Mouse (Mus musculus): ENCODE results near the gene Sowahc. TPM values are rescaled to one million over a fixed set of nuclear protein-coding genes. Genes with fewer than 3 reads are reported as not detected.
A peak's percentile ranks its signal among the peaks of the same experiment; 100 is the strongest.

The Sowahc gene
- polyA plus RNA-seq (2016; fragmentation: Nextera tagmentation; extraction: Ambion mirVana) = 17.9 and 18.7 TPM in 2 replicates

- Histone ChIP-seq H3K27me3 (no peaks in the 10 kb centered on the region; the same call in 1 of the 2 replicates), H3K4me2 (replicated peaks) (peak within 1 kb of the TSS; percentile 99), H3K4me1 (peaks cover 29% of the 10 kb centered on the region), H3K27ac (replicated peaks) (peak within 1 kb of the TSS; percentile 95), H3K9me3 (no peaks in the 10 kb centered on the region), H3K9ac (replicated peaks) (peak within 1 kb of the TSS; percentile 89), H3K4me3 (peak within 1 kb of the TSS; percentile 78), H3K36me3 (no peaks in the 10 kb centered on the region)
- WGBS = under 1% methylated on average over 79 of the region's 84 CpGs
- ATAC-seq (ENCODE audit: low FRiP score, low read depth) = peak; percentile 96
These were observed at the start of gene Sowahc, which contains the start of gene Sept10 for GRCm38 (mm10) chr10:59221473-59222270. Sowahc (plus strand) TSS chr10:59221953. Sept10 (minus strand) TSS chr10:59221847.

- 98% methylated on average over 1 of the region's 1 CpGs for WGBS
These were observed 49.2 kb upstream of the Sowahc start for GRCm38 (mm10) chr10:59172539-59172938.

GRCm38 (mm10) chr10:59179620-59180019 lies 42.1 kb upstream of the Sowahc start:
- no peak overlapping the region for H3K27ac ChIP-seq (replicated peaks)
- H3K9ac ChIP-seq (replicated peaks) = no peak overlapping the region
- H3K4me2 ChIP-seq (replicated peaks) = no peak overlapping the region
- no peak for ATAC-seq (ENCODE audit: low FRiP score, low read depth)
- no peaks in the 10 kb centered on the region for H3K9me3 ChIP-seq
- H3K4me3 ChIP-seq = no peak overlapping the region
- H3K27me3 ChIP-seq = no peaks in the 10 kb centered on the region
- 95% methylated on average over 3 of the region's 3 CpGs for WGBS
- no peaks in the 10 kb centered on the region for H3K4me1 ChIP-seq
- H3K36me3 ChIP-seq = peaks cover 18% of the 10 kb centered on the region; the same call in 1 of the 2 replicates

More at GRCm38 (mm10) chr10:59172539-59172938, 49.2 kb upstream of the Sowahc start:
- Histone ChIP-seq H3K27ac (replicated peaks) (no peak overlapping the region), H3K4me3 (no peak overlapping the region), H3K9ac (replicated peaks) (no peak overlapping the region), H3K4me1 (no peaks in the 10 kb centered on the region), H3K9me3 (no peaks in the 10 kb centered on the region), H3K36me3 (peaks cover 11% of the 10 kb centered on the region; the same call in 1 of the 2 replicates), H3K27me3 (no peaks in the 10 kb centered on the region), H3K4me2 (replicated peaks) (no peak overlapping the region)
- no peak for ATAC-seq (ENCODE audit: low FRiP score, low read depth)

- H3K9ac ChIP-seq (replicated peaks) = no peak overlapping the region
- 77% methylated on average over 3 of the region's 3 CpGs for WGBS
- no peak for ATAC-seq (ENCODE audit: low FRiP score, low read depth)
- H3K27ac ChIP-seq (replicated peaks) = no peak overlapping the region
- H3K27me3 ChIP-seq = no peaks in the 10 kb centered on the region
- no peak overlapping the region for H3K4me2 ChIP-seq (replicated peaks)
- no peak overlapping the region for H3K4me3 ChIP-seq
- H3K4me1 ChIP-seq = no peaks in the 10 kb centered on the region
- H3K9me3 ChIP-seq = no peaks in the 10 kb centered on the region
- peaks cover 14% of the 10 kb centered on the region; the same call in 1 of the 2 replicates for H3K36me3 ChIP-seq
These were observed 39.4 kb upstream of the Sowahc start for GRCm38 (mm10) chr10:59182306-59182705.

- WGBS = 84% methylated on average over 5 of the region's 5 CpGs
- Histone ChIP-seq H3K27me3 (no peaks in the 10 kb centered on the region), H3K36me3 (peaks cover 9% of the 10 kb centered on the region), H3K4me3 (no peak overlapping the region), H3K27ac (replicated peaks) (no peak overlapping the region), H3K9me3 (no peaks in the 10 kb centered on the region), H3K4me1 (no peaks in the 10 kb centered on the region), H3K9ac (replicated peaks) (no peak overlapping the region), H3K4me2 (replicated peaks) (no peak overlapping the region)
- ATAC-seq (ENCODE audit: low FRiP score, low read depth) = no peak
These were observed 26.9 kb upstream of the Sowahc start for GRCm38 (mm10) chr10:59194891-59195290.

- Histone ChIP-seq H3K9ac (replicated peaks) (no peak overlapping the region), H3K4me3 (no peak overlapping the region), H3K27me3 (no peaks in the 10 kb centered on the region), H3K9me3 (no peaks in the 10 kb centered on the region), H3K4me2 (replicated peaks) (no peak overlapping the region), H3K4me1 (no peaks in the 10 kb centered on the region), H3K36me3 (no peaks in the 10 kb centered on the region), H3K27ac (replicated peaks) (no peak overlapping the region)
- ATAC-seq (ENCODE audit: low FRiP score, low read depth) = no peak
- 94% methylated on average over 3 of the region's 3 CpGs for WGBS
These were observed 25.0 kb upstream of the Sowahc start for GRCm38 (mm10) chr10:59196763-59197162.

- H3K27ac ChIP-seq (replicated peaks) = no peak overlapping the region
- no peaks in the 10 kb centered on the region for H3K27me3 ChIP-seq
- ATAC-seq (ENCODE audit: low FRiP score, low read depth) = no peak
- no peak overlapping the region for H3K9ac ChIP-seq (replicated peaks)
- H3K9me3 ChIP-seq = no peaks in the 10 kb centered on the region
- no peaks in the 10 kb centered on the region for H3K4me1 ChIP-seq
- no peak overlapping the region for H3K4me3 ChIP-seq
- no peaks in the 10 kb centered on the region for H3K36me3 ChIP-seq
- H3K4me2 ChIP-seq (replicated peaks) = no peak overlapping the region
These were observed 21.7 kb upstream of the Sowahc start for GRCm38 (mm10) chr10:59200011-59200410.

- Histone ChIP-seq H3K9me3 (no peaks in the 10 kb centered on the region), H3K27ac (replicated peaks) (peak overlapping the region; percentile 95), H3K27me3 (no peaks in the 10 kb centered on the region; the same call in 1 of the 2 replicates), H3K4me2 (replicated peaks) (peak overlapping the region; percentile 99), H3K36me3 (no peaks in the 10 kb centered on the region), H3K4me3 (peak overlapping the region; percentile 78), H3K9ac (replicated peaks) (peak overlapping the region; percentile 89), H3K4me1 (peaks cover 29% of the 10 kb centered on the region)
- ATAC-seq (ENCODE audit: low FRiP score, low read depth) = no peak
- 1% methylated on average over 39 of the region's 39 CpGs for WGBS
These were observed 805 bp upstream of the Sowahc start for GRCm38 (mm10) chr10:59220824-59221472.

- no peaks in the 10 kb centered on the region; the same call in 1 of the 2 replicates for H3K27me3 ChIP-seq
- H3K9ac ChIP-seq (replicated peaks) = peak overlapping the region; percentile 89
- peak overlapping the region; percentile 99 for H3K4me2 ChIP-seq (replicated peaks)
- ATAC-seq (ENCODE audit: low FRiP score, low read depth) = no peak; the same call in 1 of the 2 replicates
- no peaks in the 10 kb centered on the region for H3K36me3 ChIP-seq
- peaks cover 29% of the 10 kb centered on the region for H3K4me1 ChIP-seq
- WGBS = 3% methylated on average over 49 of the region's 49 CpGs
- no peaks in the 10 kb centered on the region for H3K9me3 ChIP-seq
- peak overlapping the region; percentile 78 for H3K4me3 ChIP-seq
- H3K27ac ChIP-seq (replicated peaks) = 0 out of 2 replicates have a peak overlapping the region, but pooled peaks have one; percentile 95
These were observed 733 bp downstream of the Sowahc start for GRCm38 (mm10) chr10:59222271-59223101.

- 44% methylated on average over 14 of the region's 14 CpGs for WGBS
- peak overlapping the region; percentile 99 for H3K4me2 ChIP-seq (replicated peaks)
- no peak for ATAC-seq (ENCODE audit: low FRiP score, low read depth)
These were observed 1.5 kb downstream of the Sowahc start for GRCm38 (mm10) chr10:59223301-59223700.

GRCm38 (mm10) chr10:59223890-59224289 lies 2.1 kb downstream of the Sowahc start:
- no peaks in the 10 kb centered on the region for H3K9me3 ChIP-seq
- H3K9ac ChIP-seq (replicated peaks) = no peak overlapping the region
- peak overlapping the region; percentile 78 for H3K4me3 ChIP-seq
- H3K36me3 ChIP-seq = no peaks in the 10 kb centered on the region
- WGBS = 44% methylated on average over 4 of the region's 4 CpGs
- H3K27me3 ChIP-seq = no peaks in the 10 kb centered on the region; the same call in 1 of the 2 replicates
- peak overlapping the region; percentile 99 for H3K4me2 ChIP-seq (replicated peaks)
- no peak overlapping the region for H3K27ac ChIP-seq (replicated peaks)
- H3K4me1 ChIP-seq = peaks cover 29% of the 10 kb centered on the region
- no peak for ATAC-seq (ENCODE audit: low FRiP score, low read depth)

More at GRCm38 (mm10) chr10:59223301-59223700, 1.5 kb downstream of the Sowahc start:
- no peaks in the 10 kb centered on the region for H3K9me3 ChIP-seq
- no peak overlapping the region for H3K27ac ChIP-seq (replicated peaks)
- peak overlapping the region; percentile 78 for H3K4me3 ChIP-seq
- H3K4me1 ChIP-seq = peaks cover 29% of the 10 kb centered on the region
- peak overlapping the region; percentile 89; the same call in 1 of the 2 replicates for H3K9ac ChIP-seq (replicated peaks)
- H3K36me3 ChIP-seq = no peaks in the 10 kb centered on the region
- no peaks in the 10 kb centered on the region; the same call in 1 of the 2 replicates for H3K27me3 ChIP-seq
